Mouse (Mus musculus) intestine, postnatal 0 days (tissue): ENCODE data around the gene Olfr1420. TPM values are rescaled to one million over a fixed set of nuclear protein-coding genes. Genes with fewer than 3 reads are reported as not detected.
"Not testable (repeated sequence)": the region's sequence is repeated elsewhere in the genome, so short reads cannot be mapped to it uniquely, and the experiment has no call there.

Experiments
- ATAC-seq: fragments of 200-750 bp; cut with Nextera tagmentation; 2 replicates; pipeline ENCODE4 v1.8.0; 2017; ENCODE audit warnings: mild to moderate bottlenecking, moderate TSS enrichment, moderate library complexity
- H3K27ac ChIP-seq: fragments of 300-500 bp; sonication (generic); 2 replicates; pipeline ENCODE4 v1.5.1; 2014; ENCODE audit warnings: mild to moderate bottlenecking, low read depth, low read length, moderate library complexity
- H3K27me3 ChIP-seq: fragments of 300-500 bp; sonication (generic); replicated peaks from 2 replicates; pipeline ENCODE4 v1.6.1; 2014; ENCODE audit warnings: low read length, mixed read lengths; ENCODE audit not compliant: control insufficient read depth, insufficient read depth
- H3K36me3 ChIP-seq: fragments of 300-500 bp; sonication (generic); 2 replicates; pipeline ENCODE4 v1.6.1; 2014; ENCODE audit warnings: mild to moderate bottlenecking, moderate library complexity; ENCODE audit not compliant: control insufficient read depth, insufficient read depth
- H3K4me1 ChIP-seq: fragments of 300-500 bp; sonication (generic); replicated peaks from 2 replicates; pipeline ENCODE4 v1.6.1; 2014; ENCODE audit warnings: antibody characterized with exemption, low read length, mixed read lengths; ENCODE audit not compliant: control insufficient read depth, insufficient read depth
- H3K4me2 ChIP-seq: fragments of 300-500 bp; sonication (generic); replicated peaks from 2 replicates; pipeline ENCODE4 v1.6.1; 2014; ENCODE audit warnings: low read depth, mild to moderate bottlenecking, moderate library complexity
- H3K4me3 ChIP-seq: fragments of 300-500 bp; sonication (generic); 2 replicates; pipeline ENCODE4 v1.5.1; 2014; ENCODE audit warnings: low read depth, low read length
- H3K9ac ChIP-seq: fragments of 300-500 bp; sonication (generic); 2 replicates; pipeline ENCODE4 v1.6.1; 2014; ENCODE audit warnings: mild to moderate bottlenecking, low read depth, low read length
- H3K9me3 ChIP-seq: fragments of 300-500 bp; sonication (generic); 2 replicates; pipeline ENCODE4 v1.6.1; 2016; ENCODE audit warnings: mixed run types; ENCODE audit not compliant: control insufficient read depth
- CTCF ChIP-seq: sonication (generic); IDR thresholded peaks from 2 replicates; pipeline ENCODE4 v1.5.1; 2016; ENCODE audit warnings: low read depth, mild to moderate bottlenecking, control low read depth, antibody characterized with exemption, moderate library complexity
- WGBS: fragments of 180-500 bp; shearing (Covaris S2); extraction: QIAGEN DNeasy Blood & Tissue Kit; methylation state at CpG from one replicate; pipeline ENCODE4 v1.1.7; 2014; 5-methylcytosine and 5-hydroxymethylcytosine counted together
- polyA plus RNA-seq: library from polyadenylated mRNA; unstranded; fragments of >200 nt; fragmentation: Nextera tagmentation; extraction: Ambion mirVana; gene quantifications from 2 replicates; pipeline ENCODE4 v1.2.1, GENCODE M21; 2015

Gene Olfr1420
- polyA plus RNA-seq, 1 experiment from 2014 or later: 0.05 TPM

- peak overlapping the region; percentile 87 for H3K9ac ChIP-seq
- peak overlapping the region; percentile 92 for H3K27ac ChIP-seq
- no peaks in the 10 kb centered on the region for H3K9me3 ChIP-seq
- H3K4me2 ChIP-seq: peak overlapping the region; percentile 67
- ATAC-seq: peak; percentile 63
- WGBS: under 1% methylated on average over 51 of the region's 54 CpGs
- no peak for TF ChIP-seq CTCF
- peak overlapping the region; percentile 98 for H3K4me3 ChIP-seq
- H3K27me3 ChIP-seq: no peaks in the 10 kb centered on the region
- 0 out of 2 replicates have a peak, but pooled peaks cover 3% of the 10 kb centered on the region for H3K4me1 ChIP-seq
- no peaks in the 10 kb centered on the region for H3K36me3 ChIP-seq
Observed at GRCm38 (mm10) chr19:11912533-11913121, 26.3 kb downstream of the Olfr1420 start.

- 19% methylated on average over 2 of the region's 2 CpGs for WGBS
- TF ChIP-seq CTCF: no peak
Observed at GRCm38 (mm10) chr19:11915804-11916203, 29.4 kb downstream of the Olfr1420 start.

GRCm38 (mm10) chr19:11922068-11922467 is 35.7 kb downstream of the Olfr1420 start:
- H3K9ac ChIP-seq: no peak overlapping the region
- no peaks in the 10 kb centered on the region for H3K9me3 ChIP-seq
- TF ChIP-seq CTCF: no peak
- H3K36me3 ChIP-seq: peaks cover 56% of the 10 kb centered on the region
- no peak for ATAC-seq
- H3K27ac ChIP-seq: no peak overlapping the region
- H3K27me3 ChIP-seq: no peaks in the 10 kb centered on the region
- H3K4me1 ChIP-seq: no peaks in the 10 kb centered on the region
- WGBS: 87% methylated on average over 1 of the region's 1 CpGs
- H3K4me3 ChIP-seq: no peak overlapping the region
- no peak overlapping the region for H3K4me2 ChIP-seq

More at GRCm38 (mm10) chr19:11915804-11916203, 29.4 kb downstream of the Olfr1420 start:
- no peaks in the 10 kb centered on the region for H3K9me3 ChIP-seq
- peaks cover 14% of the 10 kb centered on the region for H3K36me3 ChIP-seq
- H3K27ac ChIP-seq: no peak overlapping the region
- 0 out of 2 replicates have a peak, but pooled peaks cover 3% of the 10 kb centered on the region for H3K4me1 ChIP-seq
- H3K4me2 ChIP-seq: no peak overlapping the region
- no peaks in the 10 kb centered on the region for H3K27me3 ChIP-seq
- no peak overlapping the region for H3K4me3 ChIP-seq
- 0 out of 2 replicates have a peak overlapping the region, but pooled peaks have one; percentile 7 for H3K9ac ChIP-seq
- no peak for ATAC-seq

GRCm38 (mm10) chr19:11922515-11922914 is 36.1 kb downstream of the Olfr1420 start:
- H3K4me1 ChIP-seq: not testable (repeated sequence)

GRCm38 (mm10) chr19:11926380-11926779 is 40.0 kb downstream of the Olfr1420 start:
- no peaks in the 10 kb centered on the region for H3K9me3 ChIP-seq
- no peak overlapping the region for H3K9ac ChIP-seq
- H3K4me3 ChIP-seq: no peak overlapping the region
- peaks cover 68% of the 10 kb centered on the region for H3K36me3 ChIP-seq
- no peak for TF ChIP-seq CTCF
- no peaks in the 10 kb centered on the region for H3K27me3 ChIP-seq
- ATAC-seq: no peak
- H3K4me2 ChIP-seq: no peak overlapping the region
- H3K27ac ChIP-seq: no peak overlapping the region
- H3K4me1 ChIP-seq: no peaks in the 10 kb centered on the region
- 92% methylated on average over 2 of the region's 2 CpGs for WGBS

More at GRCm38 (mm10) chr19:11922515-11922914, 36.1 kb downstream of the Olfr1420 start:
- H3K27me3 ChIP-seq, H3K27ac ChIP-seq, H3K9ac ChIP-seq, H3K4me3 ChIP-seq, H3K9me3 ChIP-seq, ATAC-seq, H3K4me2 ChIP-seq: not testable (repeated sequence)
- peaks cover 60% of the 10 kb centered on the region for H3K36me3 ChIP-seq
- WGBS: 98% methylated on average over 2 of the region's 2 CpGs

GRCm38 (mm10) chr19:11928025-11928748 is 41.8 kb downstream of the Olfr1420 start:
- Histone ChIP-seq H3K27ac (no peak overlapping the region), H3K4me2 (no peak overlapping the region), H3K4me3 (no peak overlapping the region), H3K9ac (no peak overlapping the region), H3K36me3 (peaks cover 68% of the 10 kb centered on the region), H3K4me1 (no peaks in the 10 kb centered on the region), H3K9me3 (no peaks in the 10 kb centered on the region), H3K27me3 (no peaks in the 10 kb centered on the region)
- no peak for TF ChIP-seq CTCF
- ATAC-seq: no peak
- 82% methylated on average over 4 of the region's 4 CpGs for WGBS

- H3K4me3 ChIP-seq, H3K27ac ChIP-seq, H3K4me2 ChIP-seq, H3K27me3 ChIP-seq, ATAC-seq, H3K4me1 ChIP-seq, H3K9ac ChIP-seq, H3K9me3 ChIP-seq: not testable (repeated sequence)
- 96% methylated on average over 8 of the region's 9 CpGs for WGBS
- H3K36me3 ChIP-seq: peaks cover 32% of the 10 kb centered on the region
Observed at GRCm38 (mm10) chr19:11946460-11946859, 60.1 kb downstream of the Olfr1420 start.
